Mouse (Mus musculus) lung, postnatal 0 days (tissue): Measurements from ENCODE around the gene Mta1.

Experiments
- CTCF ChIP-seq: IDR thresholded peaks from 2 replicates; pipeline ENCODE4 v1.5.1; 2016; ENCODE audit warnings: antibody characterized with exemption, mild to moderate bottlenecking
- EP300 ChIP-seq: IDR thresholded peaks from 2 replicates; pipeline ENCODE4 v1.6.1; 2016; ENCODE audit warnings: antibody characterized with exemption, mild to moderate bottlenecking, control low read depth

- TF ChIP-seq CTCF (no peak), EP300 (no peak)
These were observed 88.4 kb downstream of the Mta1 start for GRCm38 (mm10) chr12:113186326-113187010.
